Mouse (Mus musculus): ENCODE data around the gene Prrt1. TPM values are rescaled to one million over a fixed set of nuclear protein-coding genes. Genes with fewer than 3 reads are reported as not detected.
A peak's percentile ranks its signal among the peaks of the same experiment; 100 is the strongest.

Prrt1 gene
- polyA plus RNA-seq, 1 experiment from 2014 or later: 0.44 TPM

DNA sequence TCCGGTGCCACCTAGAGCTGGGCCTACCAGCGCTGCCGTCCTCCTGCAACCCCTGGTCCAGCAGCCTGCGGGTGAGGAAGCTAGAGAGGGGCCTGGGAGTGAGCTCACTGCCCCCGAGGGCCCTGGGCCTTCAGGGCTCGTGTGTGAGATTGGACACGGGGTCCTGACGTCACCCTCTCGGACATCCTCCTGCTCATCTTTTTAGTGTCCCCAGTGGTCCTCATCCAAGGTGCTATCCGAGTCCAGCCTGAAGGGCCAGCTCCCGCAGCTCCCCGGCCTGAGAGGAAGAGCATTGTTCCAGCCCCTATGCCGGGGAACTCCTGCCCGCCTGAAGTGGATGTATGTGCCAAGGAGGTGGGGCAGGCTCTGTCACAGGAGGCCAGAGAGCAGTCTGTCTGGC, 21.4 kb downstream of the Prrt1 start:
- no peak overlapping the region for H3K4me3 ChIP-seq (ENCODE audit: low read depth, low read length)
- no peaks in the 10 kb centered on the region for H3K27me3 ChIP-seq (ENCODE audit: control insufficient read depth, insufficient read depth, low read length)
- H3K27ac ChIP-seq (replicated peaks): no peak overlapping the region
- 90% methylated on average over 14 of the region's 14 CpGs for WGBS
- no peak overlapping the region for H3K9ac ChIP-seq (ENCODE audit: low read length)
- H3K36me3 ChIP-seq (ENCODE audit: control insufficient read depth, insufficient read depth, low read length): peaks cover 12% of the 10 kb centered on the region
- H3K4me1 ChIP-seq (replicated peaks; ENCODE audit: control insufficient read depth, insufficient read depth): no peaks in the 10 kb centered on the region; the same call in 1 of the 2 replicates
- H3K9me3 ChIP-seq (ENCODE audit: control insufficient read depth, low read length): no peaks in the 10 kb centered on the region
- ATAC-seq (ENCODE audit: low FRiP score, low TSS enrichment) (no peak), DNase-seq (ENCODE audit: low spot score) (no peak)
- TF ChIP-seq CTCF (IDR thresholded peaks at IDR 0.05; ENCODE audit: low read depth) (no peak), EP300 (optimal IDR thresholded peaks at IDR 0.05) (no peak)
- no peak overlapping the region for H3K4me2 ChIP-seq (replicated peaks; ENCODE audit: low read depth)

DNA sequence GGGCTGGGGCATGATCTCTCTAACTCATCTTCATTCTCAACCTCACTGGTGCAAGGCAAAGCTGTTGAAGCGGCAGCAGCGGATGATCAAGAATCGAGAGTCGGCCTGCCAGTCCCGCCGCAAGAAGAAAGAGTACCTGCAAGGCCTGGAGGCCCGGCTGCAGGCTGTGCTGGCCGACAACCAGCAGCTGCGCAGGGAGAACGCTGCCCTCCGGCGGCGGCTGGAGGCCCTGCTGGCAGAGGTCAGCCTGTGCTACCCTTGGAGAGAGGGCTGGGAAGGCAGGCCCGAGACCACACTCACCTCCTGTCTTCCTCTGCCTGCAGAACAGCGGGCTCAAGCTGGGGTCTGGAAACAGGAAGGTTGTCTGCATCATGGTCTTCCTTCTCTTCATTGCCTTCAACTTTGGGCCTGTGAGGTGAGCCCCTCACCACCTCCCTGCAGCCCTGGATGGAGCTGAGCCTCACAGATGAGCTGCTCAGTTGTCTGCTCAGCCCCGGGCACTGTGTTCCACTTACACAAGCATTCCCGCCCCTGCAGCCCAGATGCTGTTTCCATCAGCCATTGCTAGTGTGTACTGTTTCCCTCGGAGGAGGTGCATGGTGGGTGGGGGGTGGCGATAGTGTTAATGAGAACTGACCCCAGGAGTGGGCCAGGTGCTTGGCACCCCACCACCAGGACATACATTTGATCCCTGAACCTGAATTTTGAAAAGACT, 22.3 kb downstream of the Prrt1 start:
- TF ChIP-seq CTCF (IDR thresholded peaks at IDR 0.05; ENCODE audit: low read depth): peak; percentile 77
- TF ChIP-seq EP300 (optimal IDR thresholded peaks at IDR 0.05): no peak
- Histone ChIP-seq H3K27ac (replicated peaks) (no peak overlapping the region), H3K4me1 (replicated peaks; ENCODE audit: control insufficient read depth, insufficient read depth) (no peaks in the 10 kb centered on the region; the same call in 1 of the 2 replicates), H3K4me3 (ENCODE audit: low read depth, low read length) (no peak overlapping the region), H3K27me3 (ENCODE audit: control insufficient read depth, insufficient read depth, low read length) (no peaks in the 10 kb centered on the region), H3K36me3 (ENCODE audit: control insufficient read depth, insufficient read depth, low read length) (peaks cover 12% of the 10 kb centered on the region), H3K9ac (ENCODE audit: low read length) (no peak overlapping the region), H3K9me3 (ENCODE audit: control insufficient read depth, low read length) (no peaks in the 10 kb centered on the region), H3K4me2 (replicated peaks; ENCODE audit: low read depth) (no peak overlapping the region)
- DNase-seq (ENCODE audit: low spot score) (peak; percentile 72), ATAC-seq (ENCODE audit: low FRiP score, low TSS enrichment) (no peak)
- 52% methylated on average over 19 of the region's 19 CpGs for WGBS

DNA sequence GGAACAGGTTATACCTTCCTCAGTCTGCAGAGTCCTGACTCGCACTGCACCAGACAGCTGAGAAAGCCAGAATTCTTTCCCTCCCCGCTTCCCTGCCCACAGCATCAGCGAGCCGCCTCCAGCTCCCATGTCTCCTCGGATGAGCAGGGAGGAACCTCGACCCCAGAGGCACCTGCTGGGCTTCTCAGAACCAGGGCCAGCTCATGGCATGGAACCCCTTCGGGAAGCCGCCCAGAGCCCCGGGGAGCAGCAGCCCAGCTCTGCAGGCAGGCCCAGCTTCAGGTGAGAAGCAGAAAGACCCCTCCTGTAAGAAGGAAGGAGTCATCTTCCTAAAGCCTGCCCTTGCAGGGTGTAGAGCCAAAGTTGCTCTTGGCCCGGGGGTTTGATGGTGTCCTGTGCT, 23.2 kb downstream of the Prrt1 start:
- TF ChIP-seq CTCF (IDR thresholded peaks at IDR 0.05; ENCODE audit: low read depth): no peak
- TF ChIP-seq EP300 (optimal IDR thresholded peaks at IDR 0.05): no peak
- no peak for ATAC-seq (ENCODE audit: low FRiP score, low TSS enrichment)
- WGBS: 88% methylated on average over 10 of the region's 10 CpGs
- Histone ChIP-seq H3K36me3 (ENCODE audit: control insufficient read depth, insufficient read depth, low read length) (peaks cover 12% of the 10 kb centered on the region), H3K4me2 (replicated peaks; ENCODE audit: low read depth) (no peak overlapping the region), H3K9ac (ENCODE audit: low read length) (no peak overlapping the region), H3K4me1 (replicated peaks; ENCODE audit: control insufficient read depth, insufficient read depth) (no peaks in the 10 kb centered on the region; the same call in 1 of the 2 replicates), H3K4me3 (ENCODE audit: low read depth, low read length) (no peak overlapping the region), H3K27me3 (ENCODE audit: control insufficient read depth, insufficient read depth, low read length) (no peaks in the 10 kb centered on the region), H3K27ac (replicated peaks) (no peak overlapping the region), H3K9me3 (ENCODE audit: control insufficient read depth, low read length) (no peaks in the 10 kb centered on the region)
- no peak for DNase-seq (ENCODE audit: low spot score)

DNA sequence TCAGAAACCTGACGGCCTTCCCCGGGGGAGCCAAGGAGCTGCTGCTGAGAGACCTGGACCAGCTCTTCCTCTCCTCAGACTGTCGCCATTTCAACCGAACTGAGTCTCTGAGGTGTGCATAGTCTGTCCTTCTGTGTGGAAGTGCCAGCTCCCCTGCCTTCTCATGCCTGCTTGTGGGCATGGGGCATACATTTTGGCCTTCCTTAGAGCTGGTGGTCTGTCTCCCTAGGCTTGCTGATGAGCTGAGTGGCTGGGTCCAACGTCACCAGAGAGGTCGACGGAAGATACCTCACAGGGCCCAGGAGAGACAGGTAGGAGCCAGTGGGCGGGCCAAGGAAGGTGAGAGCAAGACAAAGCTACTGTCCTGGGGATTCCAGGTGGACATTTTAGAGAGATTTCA, 23.7 kb downstream of the Prrt1 start:
- Histone ChIP-seq H3K27ac (replicated peaks) (no peak overlapping the region), H3K27me3 (ENCODE audit: control insufficient read depth, insufficient read depth, low read length) (no peaks in the 10 kb centered on the region), H3K4me1 (replicated peaks; ENCODE audit: control insufficient read depth, insufficient read depth) (no peaks in the 10 kb centered on the region; the same call in 1 of the 2 replicates), H3K4me2 (replicated peaks; ENCODE audit: low read depth) (no peak overlapping the region), H3K4me3 (ENCODE audit: low read depth, low read length) (no peak overlapping the region), H3K9me3 (ENCODE audit: control insufficient read depth, low read length) (no peaks in the 10 kb centered on the region), H3K36me3 (ENCODE audit: control insufficient read depth, insufficient read depth, low read length) (peaks cover 12% of the 10 kb centered on the region), H3K9ac (ENCODE audit: low read length) (no peak overlapping the region)
- ATAC-seq (ENCODE audit: low FRiP score, low TSS enrichment) (no peak), DNase-seq (ENCODE audit: low spot score) (no peak)
- TF ChIP-seq CTCF (IDR thresholded peaks at IDR 0.05; ENCODE audit: low read depth): no peak
- no peak for TF ChIP-seq EP300 (optimal IDR thresholded peaks at IDR 0.05)
- WGBS: 88% methylated on average over 8 of the region's 8 CpGs

DNA sequence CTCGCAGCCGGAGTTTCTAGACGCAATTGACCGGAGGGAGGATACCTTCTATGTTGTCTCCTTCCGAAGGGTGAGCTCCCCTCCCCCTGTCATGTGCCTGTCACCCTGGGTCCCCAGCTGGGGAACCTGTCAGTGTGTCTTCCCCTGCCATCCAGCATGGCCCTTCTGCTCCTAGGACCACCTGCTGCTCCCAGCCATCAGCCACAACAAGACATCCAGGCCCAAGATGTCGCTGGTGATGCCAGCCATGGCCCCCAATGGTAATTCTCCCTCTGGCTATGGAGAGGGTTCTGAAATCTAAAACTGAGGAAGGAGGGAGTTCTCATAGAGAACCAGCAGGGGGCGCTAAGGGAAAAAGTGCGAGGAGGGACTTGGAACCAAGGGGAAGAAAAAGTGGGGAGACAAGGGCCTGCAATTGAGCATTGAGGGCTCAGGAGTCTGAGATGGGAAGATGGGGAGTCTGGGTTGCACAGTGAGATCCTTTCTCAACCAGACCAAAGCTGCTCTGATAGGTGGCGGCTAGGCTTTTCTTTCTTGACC, 24.5 kb downstream of the Prrt1 start:
- no peak for ATAC-seq (ENCODE audit: low FRiP score, low TSS enrichment)
- Histone ChIP-seq H3K4me1 (replicated peaks; ENCODE audit: control insufficient read depth, insufficient read depth) (no peaks in the 10 kb centered on the region; the same call in 1 of the 2 replicates), H3K4me2 (replicated peaks; ENCODE audit: low read depth) (no peak overlapping the region), H3K9ac (ENCODE audit: low read length) (no peak overlapping the region), H3K36me3 (ENCODE audit: control insufficient read depth, insufficient read depth, low read length) (peaks cover 12% of the 10 kb centered on the region), H3K27me3 (ENCODE audit: control insufficient read depth, insufficient read depth, low read length) (peaks cover 2% of the 10 kb centered on the region; the same call in 1 of the 2 replicates), H3K9me3 (ENCODE audit: control insufficient read depth, low read length) (no peaks in the 10 kb centered on the region), H3K27ac (replicated peaks) (peak overlapping the region; percentile 30; the same call in 1 of the 2 replicates), H3K4me3 (ENCODE audit: low read depth, low read length) (no peak overlapping the region)
- TF ChIP-seq CTCF (IDR thresholded peaks at IDR 0.05; ENCODE audit: low read depth) (peak; percentile 87), EP300 (optimal IDR thresholded peaks at IDR 0.05) (no peak)
- WGBS: 68% methylated on average over 9 of the region's 9 CpGs
- peak; percentile 52 for DNase-seq (ENCODE audit: low spot score)

DNA sequence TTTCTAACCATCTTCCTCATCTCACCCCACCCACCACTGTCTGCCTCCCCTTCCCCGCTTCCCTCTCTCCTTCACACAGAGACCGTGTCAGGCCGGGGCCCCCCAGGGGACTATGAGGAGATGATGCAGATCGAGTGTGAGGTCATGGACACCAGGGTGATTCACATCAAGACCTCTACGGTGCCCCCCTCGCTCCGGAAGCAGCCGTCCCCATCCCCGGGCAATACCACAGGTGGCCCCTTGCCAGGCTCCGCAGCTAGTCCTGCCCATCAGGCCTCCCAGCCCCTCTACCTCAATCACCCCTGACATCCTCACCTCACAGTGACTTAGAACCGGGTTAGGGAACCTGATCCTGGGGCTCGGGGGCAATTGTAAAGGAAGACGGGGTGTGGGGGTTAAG, 25.1 kb downstream of the Prrt1 start:
- TF ChIP-seq EP300 (optimal IDR thresholded peaks at IDR 0.05) (no peak), CTCF (IDR thresholded peaks at IDR 0.05; ENCODE audit: low read depth) (no peak)
- Histone ChIP-seq H3K4me2 (replicated peaks; ENCODE audit: low read depth) (no peak overlapping the region), H3K27ac (replicated peaks) (peak overlapping the region; percentile 86), H3K4me3 (ENCODE audit: low read depth, low read length) (no peak overlapping the region), H3K9me3 (ENCODE audit: control insufficient read depth, low read length) (no peaks in the 10 kb centered on the region), H3K27me3 (ENCODE audit: control insufficient read depth, insufficient read depth, low read length) (peaks cover 2% of the 10 kb centered on the region; the same call in 1 of the 2 replicates), H3K36me3 (ENCODE audit: control insufficient read depth, insufficient read depth, low read length) (peaks cover 12% of the 10 kb centered on the region), H3K4me1 (replicated peaks; ENCODE audit: control insufficient read depth, insufficient read depth) (no peaks in the 10 kb centered on the region; the same call in 1 of the 2 replicates), H3K9ac (ENCODE audit: low read length) (no peak overlapping the region)
- DNase-seq (ENCODE audit: low spot score): no peak
- no peak for ATAC-seq (ENCODE audit: low FRiP score, low TSS enrichment)
- 83% methylated on average over 13 of the region's 13 CpGs for WGBS

All from stomach, postnatal 0 days (tissue).